Mouse (Mus musculus) intestine, embryonic 15.5 days (tissue): Measurements from ENCODE around the gene Itfg1. TPM values are rescaled to one million over a fixed set of nuclear protein-coding genes. Genes with fewer than 3 reads are reported as not detected.
"Not testable (repeated sequence)": the region's sequence is repeated elsewhere in the genome, so short reads cannot be mapped to it uniquely, and the experiment has no call there.

ENCODE experiments used
- ATAC-seq: fragments of 200-750 bp; cut with Nextera tagmentation; 2 replicates; pipeline ENCODE4 v1.8.0; 2017; ENCODE audit warnings: moderate TSS enrichment, moderate library complexity
- H3K27ac ChIP-seq: fragments of 300-500 bp; sonication (generic); 2 replicates; pipeline ENCODE4 v1.5.1; 2015; ENCODE audit warnings: mild to moderate bottlenecking, inconsistent platforms
- H3K27me3 ChIP-seq: fragments of 300-500 bp; sonication (generic); replicated peaks from 2 replicates; pipeline ENCODE4 v1.6.1; 2015; ENCODE audit warnings: inconsistent platforms
- H3K36me3 ChIP-seq: fragments of 300-500 bp; sonication (generic); 2 replicates; pipeline ENCODE4 v1.6.1; 2015; ENCODE audit warnings: inconsistent platforms
- H3K4me1 ChIP-seq: fragments of 300-500 bp; sonication (generic); replicated peaks from 2 replicates; pipeline ENCODE4 v1.6.1; 2015; ENCODE audit warnings: inconsistent platforms
- H3K4me2 ChIP-seq: fragments of 300-500 bp; sonication (generic); replicated peaks from 2 replicates; pipeline ENCODE4 v1.6.1; 2015; ENCODE audit warnings: mild to moderate bottlenecking, inconsistent platforms
- H3K4me3 ChIP-seq: fragments of 300-500 bp; sonication (generic); replicated peaks from 2 replicates; pipeline ENCODE4 v1.5.1; 2015; ENCODE audit warnings: inconsistent platforms
- H3K9ac ChIP-seq: fragments of 300-500 bp; sonication (generic); 2 replicates; pipeline ENCODE4 v1.6.1; 2015; ENCODE audit warnings: inconsistent platforms
- H3K9me3 ChIP-seq: fragments of 300-500 bp; sonication (generic); 2 replicates; pipeline ENCODE4 v1.6.1; 2016; ENCODE audit warnings: inconsistent platforms
- WGBS: fragments of 180-500 bp; shearing (Covaris S2); methylation state at CpG from one replicate; pipeline ENCODE4 v1.1.7; 2015; 5-methylcytosine and 5-hydroxymethylcytosine counted together
- polyA plus RNA-seq: library from polyadenylated mRNA; unstranded; fragments of >200 nt; fragmentation: Nextera tagmentation; extraction: Ambion mirVana; gene quantifications from 2 replicates; pipeline ENCODE4 v1.2.1, GENCODE M21; 2015

Itfg1 gene
- 60.1 and 66.9 TPM in 2 replicates for polyA plus RNA-seq

DNA sequence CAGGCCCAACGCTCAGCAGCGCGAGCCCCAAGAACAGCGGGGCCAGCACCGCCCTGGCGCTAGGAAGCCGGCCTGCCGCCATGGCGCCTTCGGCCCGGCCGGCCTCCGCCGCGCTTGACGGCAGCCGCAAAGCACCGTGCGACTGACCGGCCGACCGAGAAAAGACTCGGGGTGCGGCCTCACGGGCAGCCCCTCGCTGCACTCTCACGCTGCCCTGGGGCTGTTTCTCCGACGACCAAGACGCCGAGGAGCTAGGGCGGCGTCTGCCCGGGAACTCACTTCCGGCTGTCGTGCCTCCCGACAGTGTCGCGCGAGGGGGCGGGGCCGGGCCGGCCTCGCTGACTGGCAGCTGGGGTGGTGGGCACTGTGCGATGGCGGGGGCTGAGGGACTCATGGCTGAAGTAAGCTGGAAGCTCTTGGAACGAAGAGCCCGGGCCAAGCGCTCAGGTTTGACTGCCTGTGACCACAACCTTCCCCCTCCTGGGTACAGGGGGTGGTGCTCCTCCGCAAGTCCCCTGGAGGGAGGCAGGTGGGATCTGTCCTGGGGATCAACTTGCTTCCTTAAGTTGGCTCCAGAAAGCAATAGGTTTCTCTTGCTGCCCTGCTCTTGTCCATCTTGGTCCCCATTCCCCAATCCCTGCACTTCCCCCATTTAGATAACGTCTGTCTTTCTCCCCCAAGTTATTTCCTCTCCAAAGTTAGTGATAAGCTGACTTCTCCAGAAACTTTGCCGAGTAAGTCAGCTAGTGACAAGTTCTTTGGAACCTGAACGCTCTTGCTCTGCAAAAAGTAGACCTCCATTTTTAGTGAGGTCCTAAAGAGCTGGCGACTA is at the start of gene Itfg1, which contains the start of gene Phkb:
TSS of gene Itfg1 (minus strand) at position 265 of the 832 bp plus-strand sequence.
TSS of gene Phkb (plus strand) at position 303 of the 832 bp plus-strand sequence.
- under 1% methylated on average over 53 of the region's 54 CpGs for WGBS
- Histone ChIP-seq H3K9me3 (no peaks in the 10 kb centered on the region), H3K27me3 (no peaks in the 10 kb centered on the region), H3K36me3 (no peaks in the 10 kb centered on the region), H3K27ac (peak within 1 kb of the TSS; percentile 97), H3K4me1 (0 out of 2 replicates have a peak, but pooled peaks cover 4% of the 10 kb centered on the region), H3K9ac (peak within 1 kb of the TSS; percentile 91), H3K4me3 (peak within 1 kb of the TSS; percentile 87), H3K4me2 (peak within 1 kb of the TSS; percentile 76)
- ATAC-seq, result peak; percentile 98

DNA sequence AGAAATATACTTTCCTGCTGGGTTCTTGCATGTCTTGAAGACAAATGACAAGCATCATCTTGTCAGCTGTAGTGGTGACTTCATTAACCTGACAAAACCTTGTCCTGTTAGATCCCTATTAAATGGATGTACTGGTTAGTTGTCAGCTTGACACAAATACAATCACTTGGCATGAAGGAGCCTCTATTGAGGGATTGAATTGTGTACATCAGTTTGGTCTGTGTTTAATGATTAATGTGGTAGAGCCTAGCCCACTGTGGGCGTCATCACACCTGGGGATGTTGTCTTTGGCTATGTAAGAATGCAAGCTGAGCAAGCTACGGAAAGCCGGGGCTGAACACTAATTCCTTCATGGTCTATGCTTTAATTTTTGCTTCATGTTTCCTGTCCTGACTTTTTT is 44.1 kb upstream of the Itfg1 start:
- H3K9me3 ChIP-seq, result no peaks in the 10 kb centered on the region
- 89% methylated on average over 3 of the region's 3 CpGs for WGBS
- ATAC-seq, result no peak

DNA sequence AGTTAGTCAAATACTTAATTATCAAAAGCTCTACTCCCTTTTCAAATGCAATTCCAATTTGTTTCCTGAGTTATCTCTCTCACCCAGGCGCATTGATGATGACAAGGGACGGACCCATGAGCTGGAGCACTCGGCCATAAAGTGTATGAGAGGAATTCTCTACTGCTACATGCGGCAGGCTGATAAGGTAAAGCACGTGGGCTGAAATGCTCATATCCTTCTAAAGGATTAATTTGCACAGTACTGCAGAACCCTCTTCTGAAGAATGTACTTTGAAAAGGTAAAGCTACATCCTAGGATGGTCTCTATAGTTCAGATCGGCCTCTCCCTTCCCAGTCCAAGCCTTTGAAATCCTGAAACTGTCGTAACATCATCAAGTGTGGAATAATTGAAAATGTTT is 38.9 kb upstream of the Itfg1 start:
- no peaks in the 10 kb centered on the region for H3K9me3 ChIP-seq
- H3K4me1 ChIP-seq, result no peaks in the 10 kb centered on the region
- H3K4me2 ChIP-seq, result no peak overlapping the region
- H3K36me3 ChIP-seq, result 0 out of 2 replicates have a peak, but pooled peaks cover 7% of the 10 kb centered on the region
- H3K9ac ChIP-seq, result no peak overlapping the region
- 87% methylated on average over 7 of the region's 7 CpGs for WGBS
- no peak overlapping the region for H3K27ac ChIP-seq
- H3K27me3 ChIP-seq, result no peaks in the 10 kb centered on the region
- H3K4me3 ChIP-seq, result no peak overlapping the region
- no peak for ATAC-seq

More for the DNA sequence above, 44.1 kb upstream of the Itfg1 start:
- H3K4me2 ChIP-seq, result no peak overlapping the region
- H3K4me3 ChIP-seq, result no peak overlapping the region
- no peaks in the 10 kb centered on the region for H3K27me3 ChIP-seq
- H3K27ac ChIP-seq, result no peak overlapping the region
- 0 out of 2 replicates have a peak, but pooled peaks cover 7% of the 10 kb centered on the region for H3K36me3 ChIP-seq
- H3K9ac ChIP-seq, result no peak overlapping the region
- H3K4me1 ChIP-seq, result no peaks in the 10 kb centered on the region

DNA sequence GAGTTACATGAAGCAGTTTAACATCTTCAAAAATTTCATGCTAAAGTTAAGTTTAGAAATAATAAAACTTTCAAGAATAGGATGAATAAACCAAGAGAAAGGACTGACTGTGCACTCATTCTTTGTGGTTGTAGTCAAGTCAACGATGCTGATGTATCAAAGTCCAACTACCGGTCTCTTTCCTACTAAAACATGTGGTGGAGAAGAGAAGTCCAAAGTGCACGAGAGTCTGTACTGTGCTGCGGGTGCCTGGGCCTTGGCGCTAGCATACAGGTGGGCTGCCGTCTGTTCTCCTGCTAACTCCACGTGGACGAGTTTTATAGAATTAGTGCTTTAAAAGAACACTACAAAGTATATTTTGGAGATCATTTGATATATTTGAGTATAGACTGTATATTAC is 37.3 kb upstream of the Itfg1 start:
- 88% methylated on average over 8 of the region's 8 CpGs for WGBS
- H3K9ac ChIP-seq, result no peak overlapping the region
- no peaks in the 10 kb centered on the region for H3K4me1 ChIP-seq
- ATAC-seq, result no peak
- H3K27ac ChIP-seq, result no peak overlapping the region
- H3K4me2 ChIP-seq, result no peak overlapping the region
- no peak overlapping the region for H3K4me3 ChIP-seq
- H3K9me3 ChIP-seq, result no peaks in the 10 kb centered on the region
- H3K27me3 ChIP-seq, result no peaks in the 10 kb centered on the region
- 0 out of 2 replicates have a peak, but pooled peaks cover 7% of the 10 kb centered on the region for H3K36me3 ChIP-seq

DNA sequence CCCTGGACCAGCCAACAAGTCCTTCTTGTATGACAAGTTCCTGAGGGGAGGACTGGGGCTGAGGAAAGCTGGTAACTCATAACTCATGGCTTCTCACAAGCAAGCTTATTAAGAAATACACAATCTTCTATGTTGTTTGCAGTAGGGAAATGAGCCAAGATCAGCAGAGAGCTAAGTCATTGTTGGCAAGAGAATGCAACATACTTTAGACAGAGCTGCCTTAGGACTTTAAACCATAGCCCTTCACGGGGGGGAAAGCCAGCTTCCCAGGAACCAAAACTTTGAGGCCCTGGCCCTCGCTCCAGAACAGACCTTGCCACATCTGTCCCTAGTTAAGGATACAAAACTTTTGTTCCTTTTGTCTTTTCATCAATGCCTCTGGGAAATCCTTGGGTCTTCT is 30.9 kb upstream of the Itfg1 start:
- Histone ChIP-seq H3K4me1 (no peaks in the 10 kb centered on the region), H3K4me2 (no peak overlapping the region), H3K27ac (no peak overlapping the region), H3K4me3 (no peak overlapping the region), H3K27me3 (no peaks in the 10 kb centered on the region), H3K9me3 (no peaks in the 10 kb centered on the region), H3K9ac (no peak overlapping the region), H3K36me3 (no peaks in the 10 kb centered on the region)
- no peak for ATAC-seq
- WGBS, result 62% methylated on average over 2 of the region's 2 CpGs

DNA sequence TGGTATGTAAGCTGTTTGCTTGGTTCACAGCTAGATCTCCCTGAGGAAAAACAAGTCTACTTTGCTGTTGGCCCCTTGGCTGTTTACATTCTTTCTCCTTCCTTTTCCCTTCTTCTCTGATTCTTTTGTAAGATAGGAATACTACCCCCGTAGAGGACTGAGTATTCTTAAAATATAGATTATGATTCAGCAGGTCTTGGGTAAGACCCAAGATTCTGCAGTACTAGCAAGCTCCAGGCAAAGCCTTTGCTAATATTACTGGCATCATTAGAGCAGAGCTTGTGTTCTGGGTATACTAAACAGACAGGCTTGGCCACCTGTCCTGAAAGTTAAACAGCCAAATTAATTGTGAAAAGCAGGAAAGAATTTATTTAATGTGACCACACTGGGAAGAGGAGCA is 21.7 kb upstream of the Itfg1 start:
- WGBS, result 71% methylated on average over 1 of the region's 1 CpGs
- H3K4me1 ChIP-seq, result no peaks in the 10 kb centered on the region
- H3K9ac ChIP-seq, result no peak overlapping the region
- ATAC-seq, result no peak
- H3K27me3 ChIP-seq, result no peaks in the 10 kb centered on the region
- H3K4me2 ChIP-seq, result no peak overlapping the region
- no peaks in the 10 kb centered on the region for H3K36me3 ChIP-seq
- H3K27ac ChIP-seq, result no peak overlapping the region
- no peak overlapping the region for H3K4me3 ChIP-seq
- H3K9me3 ChIP-seq, result no peaks in the 10 kb centered on the region

DNA sequence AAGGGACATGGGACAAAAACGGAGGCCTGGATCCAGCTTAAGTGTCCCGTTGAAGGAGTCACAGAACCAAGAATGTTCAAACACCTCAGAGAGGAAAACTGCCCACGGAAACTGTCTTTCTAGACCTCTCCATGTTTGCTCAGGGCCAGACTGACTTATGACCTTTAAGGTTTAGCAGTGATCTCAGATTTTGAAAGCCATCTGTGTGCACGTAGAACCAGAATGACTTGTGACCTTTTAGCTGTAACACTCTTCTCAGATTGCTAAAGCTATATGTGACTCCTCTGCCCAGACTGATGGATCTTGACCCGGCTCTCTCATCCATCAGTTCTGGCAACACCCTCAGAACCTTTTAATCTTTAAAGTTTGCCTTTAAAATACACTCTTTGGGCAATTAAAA is 19.9 kb upstream of the Itfg1 start:
- Histone ChIP-seq H3K9ac (no peak overlapping the region), H3K36me3 (no peaks in the 10 kb centered on the region), H3K9me3 (no peaks in the 10 kb centered on the region), H3K27me3 (no peaks in the 10 kb centered on the region), H3K4me3 (no peak overlapping the region), H3K4me2 (no peak overlapping the region), H3K4me1 (no peaks in the 10 kb centered on the region), H3K27ac (no peak overlapping the region)
- 70% methylated on average over 5 of the region's 5 CpGs for WGBS
- ATAC-seq, result no peak

DNA sequence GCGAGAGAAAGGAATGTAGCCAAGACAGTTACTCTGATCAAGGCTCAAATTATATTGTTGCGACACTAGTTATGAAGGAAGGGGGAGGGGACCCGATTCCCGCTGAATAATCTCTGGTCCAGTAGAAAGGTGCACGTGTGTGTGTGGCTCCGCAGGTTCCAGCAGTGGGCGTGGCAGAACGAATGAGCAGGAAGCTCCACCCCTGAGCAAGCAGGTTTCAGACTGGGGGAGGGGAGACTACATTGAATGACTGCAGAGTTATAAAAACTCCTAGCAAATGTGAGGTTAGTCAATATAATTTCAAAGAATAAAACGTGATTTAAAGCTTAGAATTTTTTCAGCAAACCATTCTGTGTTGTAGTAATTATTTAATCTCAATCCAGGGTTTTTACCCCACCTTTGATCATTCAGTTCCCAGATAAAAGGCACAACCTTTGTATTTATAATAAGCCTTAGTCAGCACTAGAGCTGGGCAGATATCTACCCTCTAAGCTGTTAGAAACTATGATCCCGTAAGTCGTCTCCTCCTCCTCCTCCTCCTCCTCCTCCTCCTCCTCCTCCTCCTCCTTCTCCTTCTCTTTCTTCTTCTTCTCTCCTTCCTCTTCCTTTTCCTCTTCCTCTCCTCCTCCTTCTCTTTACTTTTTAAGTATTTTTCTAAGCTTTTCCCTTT is 16.6 kb upstream of the Itfg1 start:
- WGBS, result 38% methylated on average over 11 of the region's 11 CpGs
- not testable (repeated sequence) for H3K36me3 ChIP-seq, H3K4me1 ChIP-seq, H3K4me2 ChIP-seq, H3K9me3 ChIP-seq, H3K27ac ChIP-seq, H3K4me3 ChIP-seq, H3K27me3 ChIP-seq, H3K9ac ChIP-seq
- peak; percentile 71; the same call in 1 of the 2 replicates for ATAC-seq

DNA sequence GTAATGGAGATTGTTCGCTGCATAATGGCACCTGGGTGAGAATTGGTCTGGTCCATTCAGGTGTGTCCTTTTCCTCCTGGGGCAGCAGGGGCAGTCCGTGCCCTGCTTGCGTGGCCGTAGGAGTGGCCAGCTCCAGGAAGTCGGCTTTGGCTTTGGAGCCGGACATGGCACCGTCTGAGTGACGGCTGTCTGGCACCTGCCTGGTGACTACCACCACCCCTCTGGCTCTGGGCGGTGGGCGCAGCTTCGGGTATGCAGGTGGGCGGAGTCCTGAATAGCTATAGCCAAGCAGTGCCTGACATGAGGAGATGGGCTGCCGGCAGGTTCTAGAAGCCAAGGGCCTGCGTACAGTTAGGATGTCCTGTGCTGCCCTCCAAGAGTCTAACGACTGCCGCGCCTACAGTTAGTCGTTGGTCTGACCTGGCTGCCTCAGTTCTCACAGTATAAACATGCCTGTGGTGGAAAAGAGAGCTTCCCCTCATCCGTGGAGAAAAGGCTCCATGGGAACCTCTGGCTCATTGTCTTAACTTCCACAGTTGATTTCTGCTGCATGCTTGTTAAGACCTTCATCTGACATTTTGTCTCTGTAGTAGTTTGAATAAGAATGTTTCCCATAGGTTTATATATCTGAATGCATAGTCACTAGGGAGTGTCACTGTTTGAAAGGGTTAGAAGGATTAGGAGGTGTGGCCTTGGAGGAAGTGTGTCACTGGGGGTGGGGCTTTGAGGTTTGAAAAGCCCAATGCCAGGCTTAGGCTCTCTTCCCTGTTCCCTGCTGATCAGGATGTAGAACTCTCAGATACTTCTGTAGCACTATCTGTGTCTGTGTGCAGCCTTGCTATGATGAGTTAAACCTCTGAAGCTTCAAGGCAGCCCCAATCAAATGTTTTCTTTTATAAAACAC is 13.8 kb upstream of the Itfg1 start:
- Histone ChIP-seq H3K9me3 (no peaks in the 10 kb centered on the region), H3K9ac (no peak overlapping the region), H3K4me3 (no peak overlapping the region), H3K36me3 (no peaks in the 10 kb centered on the region), H3K4me2 (no peak overlapping the region), H3K27ac (no peak overlapping the region), H3K27me3 (no peaks in the 10 kb centered on the region), H3K4me1 (no peaks in the 10 kb centered on the region)
- 86% methylated on average over 19 of the region's 19 CpGs for WGBS
- ATAC-seq, result no peak

DNA sequence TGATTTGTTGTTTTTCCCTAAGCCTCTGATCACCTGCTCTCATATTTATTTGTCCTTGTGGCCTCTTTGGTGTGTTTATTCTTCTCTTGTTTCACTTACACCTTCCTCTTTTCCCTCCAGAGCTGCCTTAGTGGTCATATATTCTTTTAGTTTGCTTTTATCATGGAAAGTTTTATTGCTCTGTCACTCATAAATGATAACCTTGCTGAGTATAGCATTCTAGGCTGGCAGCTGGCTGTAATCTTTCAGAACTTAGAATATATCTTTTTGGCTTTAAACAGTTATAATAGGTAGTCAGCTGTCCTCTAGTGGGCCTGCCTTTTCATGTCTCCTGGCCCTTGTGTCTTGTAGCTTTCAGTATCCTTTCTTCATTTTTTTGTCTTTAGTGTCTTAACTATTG is 5.2 kb upstream of the Itfg1 start:
- Histone ChIP-seq H3K27ac (no peak overlapping the region), H3K4me2 (no peak overlapping the region), H3K4me1 (0 out of 2 replicates have a peak, but pooled peaks cover 2% of the 10 kb centered on the region), H3K9ac (no peak overlapping the region), H3K36me3 (no peaks in the 10 kb centered on the region), H3K4me3 (no peak overlapping the region), H3K27me3 (no peaks in the 10 kb centered on the region), H3K9me3 (no peaks in the 10 kb centered on the region)
- no peak for ATAC-seq

DNA sequence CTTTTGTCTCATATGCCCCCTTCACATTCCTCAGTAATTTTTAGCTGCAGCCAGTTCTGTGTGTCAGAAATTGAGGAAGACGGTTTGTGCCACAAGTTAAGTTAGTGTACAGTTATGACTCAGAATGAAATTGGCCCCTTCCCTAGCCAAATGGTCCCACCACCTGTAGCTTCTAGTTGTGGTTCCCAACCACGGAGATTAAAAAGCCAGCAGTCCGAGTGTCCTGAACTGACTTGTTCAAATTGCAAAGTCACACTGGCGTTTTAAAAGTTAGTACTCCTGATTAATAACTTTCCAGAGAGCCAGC is 721 bp upstream of the Itfg1 start:
- ATAC-seq, result no peak
- WGBS, result 11% methylated on average over 4 of the region's 4 CpGs

More for the DNA sequence above, 721 bp upstream of the Itfg1 start:
- peak overlapping the region; percentile 87 for H3K4me3 ChIP-seq
- no peaks in the 10 kb centered on the region for H3K36me3 ChIP-seq
- H3K9ac ChIP-seq, result peak overlapping the region; percentile 91
- H3K27me3 ChIP-seq, result no peaks in the 10 kb centered on the region
- H3K9me3 ChIP-seq, result no peaks in the 10 kb centered on the region
- H3K4me1 ChIP-seq, result 0 out of 2 replicates have a peak, but pooled peaks cover 4% of the 10 kb centered on the region
- peak overlapping the region; percentile 76 for H3K4me2 ChIP-seq
- no peak overlapping the region for H3K27ac ChIP-seq
